Mouse (Mus musculus) liver, postnatal 0 days (tissue): ENCODE data around the gene Dennd1b.

Experiments
- CTCF ChIP-seq: sonication (generic); IDR thresholded peaks from 2 replicates; pipeline ENCODE4 v1.5.1; 2016; ENCODE audit warnings: antibody characterized with exemption, low read depth
- EP300 ChIP-seq: IDR thresholded peaks from 2 replicates; pipeline ENCODE4 v1.6.1; 2016; ENCODE audit warnings: antibody characterized with exemption, low read depth, mild to moderate bottlenecking

- TF ChIP-seq EP300 (no peak), CTCF (no peak)
These were observed 128.9 kb downstream of the Dennd1b start for GRCm38 (mm10) chr1:139092144-139092543.
